Mouse (Mus musculus): ENCODE results near the gene Etfa. TPM values are rescaled to one million over a fixed set of nuclear protein-coding genes. Genes with fewer than 3 reads are reported as not detected.

The Etfa gene
- 13.7 and 16.7 TPM in 2 replicates for polyA plus RNA-seq (2012; rRNA removed)

- TF ChIP-seq CTCF (IDR thresholded peaks at IDR 0.05; ENCODE audit: control insufficient read depth, insufficient read depth, insufficient replicate concordance, low read depth, low read length) (no peak), POLR2A (IDR thresholded peaks at IDR 0.05; ENCODE audit: control insufficient read depth, low read depth, low read length) (peak; percentile 82)
- peak within 1 kb of the TSS; percentile 94 for H3K4me3 ChIP-seq (ENCODE audit: control insufficient read depth, low read depth, low read length)
- H3K36me3 ChIP-seq (ENCODE audit: control insufficient read depth, insufficient read depth, low read length): no peaks in the 10 kb centered on the region
- no peaks in the 10 kb centered on the region for H3K27me3 ChIP-seq (ENCODE audit: control insufficient read depth, insufficient read depth, low read length)
- peak within 1 kb of the TSS; percentile 93 for H3K27ac ChIP-seq (ENCODE audit: control insufficient read depth, insufficient read depth, low read depth, low read length)
- peaks cover 8% of the 10 kb centered on the region for H3K4me1 ChIP-seq (ENCODE audit: control insufficient read depth, insufficient read depth, low read length)
Observed at GRCm38 (mm10) chr9:55512027-55512543, at the start of gene Etfa. TSS of gene Etfa (minus strand) at chr9:55512243.

- Histone ChIP-seq H3K27me3 (ENCODE audit: control insufficient read depth, insufficient read depth, low read length) (no peaks in the 10 kb centered on the region), H3K27ac (ENCODE audit: control insufficient read depth, insufficient read depth, low read depth, low read length) (no peak overlapping the region), H3K4me1 (ENCODE audit: control insufficient read depth, insufficient read depth, low read length) (no peaks in the 10 kb centered on the region), H3K36me3 (ENCODE audit: control insufficient read depth, insufficient read depth, low read length) (no peaks in the 10 kb centered on the region), H3K4me3 (ENCODE audit: control insufficient read depth, low read depth, low read length) (no peak overlapping the region)
- no peak for TF ChIP-seq POLR2A (IDR thresholded peaks at IDR 0.05; ENCODE audit: control insufficient read depth, low read depth, low read length)
Observed at GRCm38 (mm10) chr9:55560960-55561359, 48.9 kb upstream of the Etfa start.

GRCm38 (mm10) chr9:55554986-55555385 lies 42.9 kb upstream of the Etfa start:
- TF ChIP-seq POLR2A (IDR thresholded peaks at IDR 0.05; ENCODE audit: control insufficient read depth, low read depth, low read length) (no peak), CTCF (IDR thresholded peaks at IDR 0.05; ENCODE audit: control insufficient read depth, insufficient read depth, insufficient replicate concordance, low read depth, low read length) (no peak)
- Histone ChIP-seq H3K4me3 (ENCODE audit: control insufficient read depth, low read depth, low read length) (no peak overlapping the region), H3K27ac (ENCODE audit: control insufficient read depth, insufficient read depth, low read depth, low read length) (no peak overlapping the region), H3K27me3 (ENCODE audit: control insufficient read depth, insufficient read depth, low read length) (no peaks in the 10 kb centered on the region), H3K4me1 (ENCODE audit: control insufficient read depth, insufficient read depth, low read length) (no peaks in the 10 kb centered on the region), H3K36me3 (ENCODE audit: control insufficient read depth, insufficient read depth, low read length) (no peaks in the 10 kb centered on the region)

- Histone ChIP-seq H3K36me3 (ENCODE audit: control insufficient read depth, insufficient read depth, low read length) (no peaks in the 10 kb centered on the region), H3K4me1 (ENCODE audit: control insufficient read depth, insufficient read depth, low read length) (peaks cover 22% of the 10 kb centered on the region), H3K4me3 (ENCODE audit: control insufficient read depth, low read depth, low read length) (no peak overlapping the region), H3K27me3 (ENCODE audit: control insufficient read depth, insufficient read depth, low read length) (peaks cover 5% of the 10 kb centered on the region), H3K27ac (ENCODE audit: control insufficient read depth, insufficient read depth, low read depth, low read length) (no peak overlapping the region)
- TF ChIP-seq POLR2A (IDR thresholded peaks at IDR 0.05; ENCODE audit: control insufficient read depth, low read depth, low read length) (no peak), CTCF (IDR thresholded peaks at IDR 0.05; ENCODE audit: control insufficient read depth, insufficient read depth, insufficient replicate concordance, low read depth, low read length) (peak; percentile 32; the same call in 1 of the 2 replicates)
Observed at GRCm38 (mm10) chr9:55549302-55549890, 37.4 kb upstream of the Etfa start.

GRCm38 (mm10) chr9:55548871-55549270 lies 36.8 kb upstream of the Etfa start:
- Histone ChIP-seq H3K27me3 (ENCODE audit: control insufficient read depth, insufficient read depth, low read length) (peaks cover 7% of the 10 kb centered on the region), H3K36me3 (ENCODE audit: control insufficient read depth, insufficient read depth, low read length) (no peaks in the 10 kb centered on the region), H3K27ac (ENCODE audit: control insufficient read depth, insufficient read depth, low read depth, low read length) (no peak overlapping the region), H3K4me3 (ENCODE audit: control insufficient read depth, low read depth, low read length) (no peak overlapping the region), H3K4me1 (ENCODE audit: control insufficient read depth, insufficient read depth, low read length) (peaks cover 27% of the 10 kb centered on the region)
- TF ChIP-seq CTCF (IDR thresholded peaks at IDR 0.05; ENCODE audit: control insufficient read depth, insufficient read depth, insufficient replicate concordance, low read depth, low read length) (no peak), POLR2A (IDR thresholded peaks at IDR 0.05; ENCODE audit: control insufficient read depth, low read depth, low read length) (no peak)

- Histone ChIP-seq H3K27me3 (ENCODE audit: control insufficient read depth, insufficient read depth, low read length) (peaks cover 7% of the 10 kb centered on the region), H3K4me3 (ENCODE audit: control insufficient read depth, low read depth, low read length) (peak overlapping the region; percentile 94), H3K4me1 (ENCODE audit: control insufficient read depth, insufficient read depth, low read length) (peaks cover 38% of the 10 kb centered on the region), H3K36me3 (ENCODE audit: control insufficient read depth, insufficient read depth, low read length) (no peaks in the 10 kb centered on the region), H3K27ac (ENCODE audit: control insufficient read depth, insufficient read depth, low read depth, low read length) (peak overlapping the region; percentile 78)
- TF ChIP-seq CTCF (IDR thresholded peaks at IDR 0.05; ENCODE audit: control insufficient read depth, insufficient read depth, insufficient replicate concordance, low read depth, low read length) (no peak), POLR2A (IDR thresholded peaks at IDR 0.05; ENCODE audit: control insufficient read depth, low read depth, low read length) (peak; percentile 55)
Observed at GRCm38 (mm10) chr9:55546176-55547010, 34.4 kb upstream of the Etfa start.

GRCm38 (mm10) chr9:55545556-55546175 lies 33.6 kb upstream of the Etfa start:
- peaks cover 43% of the 10 kb centered on the region for H3K4me1 ChIP-seq (ENCODE audit: control insufficient read depth, insufficient read depth, low read length)
- TF ChIP-seq CTCF (IDR thresholded peaks at IDR 0.05; ENCODE audit: control insufficient read depth, insufficient read depth, insufficient replicate concordance, low read depth, low read length) (no peak), POLR2A (IDR thresholded peaks at IDR 0.05; ENCODE audit: control insufficient read depth, low read depth, low read length) (no peak)
- peaks cover 9% of the 10 kb centered on the region for H3K27me3 ChIP-seq (ENCODE audit: control insufficient read depth, insufficient read depth, low read length)
- peak overlapping the region; percentile 36 for H3K27ac ChIP-seq (ENCODE audit: control insufficient read depth, insufficient read depth, low read depth, low read length)
- H3K36me3 ChIP-seq (ENCODE audit: control insufficient read depth, insufficient read depth, low read length): no peaks in the 10 kb centered on the region
- peak overlapping the region; percentile 94 for H3K4me3 ChIP-seq (ENCODE audit: control insufficient read depth, low read depth, low read length)

Measured in testis, adult 2 months (tissue).